Mouse (Mus musculus): Measurements from ENCODE around the gene Ptcd1. TPM values are rescaled to one million over a fixed set of nuclear protein-coding genes. Genes with fewer than 3 reads are reported as not detected.

Ptcd1 gene
- polyA plus RNA-seq (2012): 15.8 and 18.1 TPM in 2 replicates

GRCm38 (mm10) chr5:145166536-145167305 lies at the start of gene Ptcd1, which contains the start of gene Cpsf4:
Gene Ptcd1 (minus strand): TSS chr5:145167108.
Gene Cpsf4 (plus strand): TSS chr5:145167213.

GRCm38 (mm10) chr5:145203936-145204691 lies 37.2 kb upstream of the Ptcd1 start, which contains the start of gene Zkscan5:
Gene Zkscan5 (plus strand): TSS chr5:145204562.

DNA sequence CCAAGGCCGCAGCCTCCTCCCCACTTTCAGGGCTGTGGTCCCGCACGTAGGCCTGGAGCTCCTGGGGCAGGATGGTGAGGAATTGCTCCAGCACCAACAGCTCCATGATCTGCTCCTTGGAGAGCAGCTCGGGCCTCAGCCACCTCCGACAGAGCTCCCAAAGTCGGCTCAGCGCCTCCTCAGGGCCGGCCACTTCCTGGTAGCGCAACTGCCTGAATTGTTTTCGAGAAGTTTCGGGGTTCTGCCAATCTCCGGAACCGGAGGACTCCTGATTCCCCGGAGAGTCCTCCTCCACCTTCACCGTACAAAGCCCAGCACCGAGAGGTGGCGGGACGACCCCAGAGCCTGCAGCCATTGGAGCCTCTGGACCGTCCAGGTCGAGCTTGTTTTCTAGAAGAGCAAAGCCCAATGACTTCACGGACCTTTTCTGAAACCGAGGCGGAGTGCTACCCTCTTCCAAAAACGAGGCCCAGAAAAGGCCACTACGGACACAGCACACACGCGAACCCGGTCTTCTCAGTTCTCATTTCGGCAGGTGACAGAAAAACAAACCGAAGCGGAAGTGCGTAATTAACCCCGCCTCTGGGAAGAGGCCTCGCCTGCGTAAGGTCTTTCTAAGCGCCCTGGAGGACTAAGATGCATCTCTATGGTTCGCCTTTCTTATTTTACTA lies 34.5 kb upstream of the Ptcd1 start, which contains the start of gene Zkscan14:
Gene Zkscan14 (minus strand): TSS at position 548 of the 671 bp plus-strand sequence.

GRCm38 (mm10) chr5:145191962-145192361 lies 25.1 kb upstream of the Ptcd1 start, which contains the start of gene Atp5j2:
Gene Atp5j2 (minus strand): TSS chr5:145192062.

GRCm38 (mm10) chr5:145139571-145140519 lies 27.1 kb downstream of the Ptcd1 start, which contains the start of the genes Pdap1 and Bud31:
Gene Pdap1 (minus strand): TSS chr5:145140238.
Gene Bud31 (plus strand): TSS chr5:145140362.

GRCm38 (mm10) chr5:145114071-145114605 lies 52.8 kb downstream of the Ptcd1 start, which contains the start of gene Arpc1b:
Gene Arpc1b (plus strand): TSS chr5:145114215.

Other genes with a start within 250 kb of the Ptcd1 start
- 6.7 and 9.3 TPM in 2 replicates for gene Smurf1, start 201.3 kb downstream of the Ptcd1 start, polyA plus RNA-seq (2012)
- not detected in 2 replicates for gene Gm4871, start 134.4 kb downstream of the Ptcd1 start, polyA plus RNA-seq (2012)
- not detected in 2 replicates for gene 1700018F24Rik, start 124.1 kb downstream of the Ptcd1 start, polyA plus RNA-seq (2012)
- 37.1 and 39.7 TPM in 2 replicates for gene Arpc1a, start 83.3 kb downstream of the Ptcd1 start, polyA plus RNA-seq (2012)
- not detected in 2 replicates for gene Kpna7, start 83.1 kb downstream of the Ptcd1 start, polyA plus RNA-seq (2012)
- 2,557 and 3,038 TPM in 2 replicates for gene Arpc1b, start 52.9 kb downstream of the Ptcd1 start, polyA plus RNA-seq (2012)
- gene Pdap1, start 26.9 kb downstream of the Ptcd1 start, polyA plus RNA-seq (2012): 113 and 155 TPM in 2 replicates
- 23.5 and 38.4 TPM in 2 replicates for gene Bud31, start 26.7 kb downstream of the Ptcd1 start, polyA plus RNA-seq (2012)
- gene Cpsf4, start 105 bp upstream of the Ptcd1 start, polyA plus RNA-seq (2012): 64.3 and 76.5 TPM in 2 replicates
- 55.8 and 60.0 TPM in 2 replicates for gene Atp5j2, start 25.0 kb upstream of the Ptcd1 start, polyA plus RNA-seq (2012)
- 6.9 and 11.0 TPM in 2 replicates for gene Zkscan14, start 34.8 kb upstream of the Ptcd1 start, polyA plus RNA-seq (2012)
- gene Zkscan5, start 37.5 kb upstream of the Ptcd1 start, polyA plus RNA-seq (2012): 1.7 and 2.9 TPM in 2 replicates
- 23.2 and 30.7 TPM in 2 replicates for gene Zfp655, start 64.6 kb upstream of the Ptcd1 start, polyA plus RNA-seq (2012)
- 34.9 and 49.4 TPM in 2 replicates for gene Zscan25, start 113.4 kb upstream of the Ptcd1 start, polyA plus RNA-seq (2012)
- gene Cyp3a57, start 178.2 kb upstream of the Ptcd1 start, polyA plus RNA-seq (2012): not detected in 2 replicates